Mouse (Mus musculus) embryonic facial prominence, embryonic 14.5 days (tissue): Measurements from ENCODE around the gene Agpat3. TPM values are rescaled to one million over a fixed set of nuclear protein-coding genes. Genes with fewer than 3 reads are reported as not detected.

Experiments
- ATAC-seq: fragments of 200-750 bp; cut with Nextera tagmentation; 2 replicates; pipeline ENCODE4 v1.8.0; 2017; ENCODE audit warnings: low read depth, moderate number of reproducible peaks, moderate TSS enrichment
- DNase-seq: peaks from one replicate; pipeline ENCODE4 v3.0.0-alpha.2; 2015; ENCODE audit warnings: low spot score
- H3K27ac ChIP-seq: fragments of 300-500 bp; sonication (generic); replicated peaks from 2 replicates; pipeline ENCODE4 v1.5.1; 2014; ENCODE audit warnings: low read depth, mild to moderate bottlenecking, low read length, moderate library complexity
- H3K27me3 ChIP-seq: fragments of 300-500 bp; sonication (generic); replicated peaks from 2 replicates; pipeline ENCODE4 v1.6.1; 2014; ENCODE audit warnings: low read length; ENCODE audit not compliant: control insufficient read depth, insufficient read depth
- H3K36me3 ChIP-seq: fragments of 300-500 bp; sonication (generic); 2 replicates; pipeline ENCODE4 v1.6.1; 2014; ENCODE audit warnings: low read length, mixed read lengths; ENCODE audit not compliant: control insufficient read depth, insufficient read depth
- H3K4me1 ChIP-seq: fragments of 300-500 bp; sonication (generic); 2 replicates; pipeline ENCODE4 v1.6.1; 2014; ENCODE audit warnings: antibody characterized with exemption, low read length; ENCODE audit not compliant: control insufficient read depth, insufficient read depth
- H3K4me2 ChIP-seq: fragments of 300-500 bp; sonication (generic); 2 replicates; pipeline ENCODE4 v1.6.1; 2014; ENCODE audit warnings: low read depth, mild to moderate bottlenecking, low read length, moderate library complexity, mixed read lengths
- H3K4me3 ChIP-seq: fragments of 300-500 bp; sonication (generic); 2 replicates; pipeline ENCODE4 v1.5.1; 2014; ENCODE audit warnings: low read depth, mild to moderate bottlenecking, low read length
- H3K9ac ChIP-seq: fragments of 300-500 bp; sonication (generic); 2 replicates; pipeline ENCODE4 v1.6.1; 2014; ENCODE audit warnings: low read depth, mild to moderate bottlenecking, low read length, moderate library complexity, mixed read lengths
- H3K9me3 ChIP-seq: fragments of 300-500 bp; sonication (generic); 2 replicates; pipeline ENCODE4 v1.6.1; 2016; ENCODE audit warnings: low read length; ENCODE audit not compliant: control insufficient read depth
- WGBS: fragments of 180-500 bp; shearing (Covaris S2); extraction: QIAGEN DNeasy Blood & Tissue Kit; methylation state at CpG from one replicate; pipeline ENCODE4 v1.1.7; 2014; 5-methylcytosine and 5-hydroxymethylcytosine counted together
- polyA plus RNA-seq: library from polyadenylated mRNA; unstranded; fragments of >200 nt; fragmentation: Nextera tagmentation; extraction: Ambion mirVana; gene quantifications from 2 replicates; pipeline ENCODE4 v1.2.1, GENCODE M21; 2014

The Agpat3 gene
- polyA plus RNA-seq, 1 experiment from 2014 or later = 83.2 TPM

DNA sequence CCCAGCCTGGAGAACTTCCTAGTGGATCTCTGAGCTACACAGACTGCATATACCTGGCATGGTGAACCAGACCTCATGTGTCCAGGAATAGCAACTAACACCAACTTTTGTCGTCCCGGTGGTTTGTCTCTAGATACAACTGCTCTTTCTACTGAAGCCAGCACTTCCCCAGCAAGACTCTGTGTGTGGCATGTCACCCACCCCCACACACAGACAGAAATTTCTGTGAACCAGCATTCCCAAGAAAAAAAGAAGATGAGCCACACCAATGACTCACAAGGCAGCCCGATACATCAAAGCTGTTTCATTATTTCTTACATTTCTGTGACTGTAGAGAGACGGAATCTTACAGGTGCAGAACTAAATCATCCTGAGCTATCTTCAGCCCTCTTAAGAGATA lies 52.2 kb downstream of the Agpat3 start:
- DNase-seq (no peak), ATAC-seq (no peak)
- peaks cover 14% of the 10 kb centered on the region; the same call in 1 of the 2 replicates for H3K4me1 ChIP-seq
- no peak overlapping the region for H3K4me3 ChIP-seq
- H3K9me3 ChIP-seq = no peaks in the 10 kb centered on the region
- no peak overlapping the region for H3K4me2 ChIP-seq
- 83% methylated on average over 4 of the region's 4 CpGs for WGBS
- no peak overlapping the region for H3K9ac ChIP-seq
- H3K27me3 ChIP-seq = no peaks in the 10 kb centered on the region
- peaks cover 10% of the 10 kb centered on the region; the same call in 1 of the 2 replicates for H3K36me3 ChIP-seq
- H3K27ac ChIP-seq = no peak overlapping the region

DNA sequence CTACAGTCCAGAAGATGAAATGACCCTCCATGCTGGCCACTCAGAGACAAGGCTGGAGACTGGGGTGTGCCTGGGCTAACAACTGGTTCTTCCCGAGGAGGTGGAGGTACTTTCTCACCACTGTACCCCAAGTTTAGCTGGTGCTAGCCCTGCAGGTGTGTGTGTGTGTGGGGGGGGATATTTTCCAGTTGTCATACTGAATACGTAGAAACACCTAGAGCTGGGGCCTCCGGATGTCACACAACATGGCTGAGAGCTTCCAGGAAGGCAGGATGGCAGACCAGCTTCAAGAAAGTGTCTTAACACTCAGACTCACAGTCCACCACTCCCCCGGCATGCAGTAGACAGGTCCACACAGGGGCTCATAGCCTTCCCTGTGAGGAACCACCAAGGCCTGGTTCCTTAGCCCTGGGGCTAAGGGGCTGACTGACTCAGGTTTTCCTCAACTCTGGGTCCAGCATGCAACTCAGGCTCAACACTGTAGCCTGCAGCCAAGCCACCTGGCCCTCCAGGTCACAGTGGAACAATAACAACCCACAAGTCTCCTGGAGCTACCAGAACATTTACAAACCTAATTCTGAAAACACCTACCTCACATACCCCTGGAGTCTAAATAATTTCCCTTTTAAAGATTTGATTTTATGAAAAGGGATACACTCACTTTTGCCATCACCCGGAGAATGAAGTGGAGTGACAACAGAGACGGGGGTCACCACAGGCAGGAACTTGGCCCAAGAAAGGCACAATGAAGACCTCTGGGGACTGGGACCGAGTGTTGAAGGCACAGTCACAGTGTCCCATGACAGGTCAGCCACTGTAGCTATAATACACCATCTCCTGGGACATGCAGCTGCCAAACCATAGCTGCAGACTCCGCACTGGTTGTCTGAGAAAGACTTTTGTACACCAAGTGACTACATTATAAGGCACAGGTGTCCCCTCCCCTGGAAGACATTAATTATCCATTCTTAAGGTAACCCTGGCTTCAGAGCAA lies 53.3 kb downstream of the Agpat3 start:
- Histone ChIP-seq H3K9me3 (no peaks in the 10 kb centered on the region), H3K4me3 (no peak overlapping the region), H3K4me2 (no peak overlapping the region), H3K4me1 (peaks cover 14% of the 10 kb centered on the region; the same call in 1 of the 2 replicates), H3K27ac (peak overlapping the region; percentile 87), H3K9ac (no peak overlapping the region), H3K36me3 (peaks cover 9% of the 10 kb centered on the region; the same call in 1 of the 2 replicates), H3K27me3 (no peaks in the 10 kb centered on the region)
- ATAC-seq (no peak), DNase-seq (no peak)
- WGBS = 82% methylated on average over 8 of the region's 8 CpGs

DNA sequence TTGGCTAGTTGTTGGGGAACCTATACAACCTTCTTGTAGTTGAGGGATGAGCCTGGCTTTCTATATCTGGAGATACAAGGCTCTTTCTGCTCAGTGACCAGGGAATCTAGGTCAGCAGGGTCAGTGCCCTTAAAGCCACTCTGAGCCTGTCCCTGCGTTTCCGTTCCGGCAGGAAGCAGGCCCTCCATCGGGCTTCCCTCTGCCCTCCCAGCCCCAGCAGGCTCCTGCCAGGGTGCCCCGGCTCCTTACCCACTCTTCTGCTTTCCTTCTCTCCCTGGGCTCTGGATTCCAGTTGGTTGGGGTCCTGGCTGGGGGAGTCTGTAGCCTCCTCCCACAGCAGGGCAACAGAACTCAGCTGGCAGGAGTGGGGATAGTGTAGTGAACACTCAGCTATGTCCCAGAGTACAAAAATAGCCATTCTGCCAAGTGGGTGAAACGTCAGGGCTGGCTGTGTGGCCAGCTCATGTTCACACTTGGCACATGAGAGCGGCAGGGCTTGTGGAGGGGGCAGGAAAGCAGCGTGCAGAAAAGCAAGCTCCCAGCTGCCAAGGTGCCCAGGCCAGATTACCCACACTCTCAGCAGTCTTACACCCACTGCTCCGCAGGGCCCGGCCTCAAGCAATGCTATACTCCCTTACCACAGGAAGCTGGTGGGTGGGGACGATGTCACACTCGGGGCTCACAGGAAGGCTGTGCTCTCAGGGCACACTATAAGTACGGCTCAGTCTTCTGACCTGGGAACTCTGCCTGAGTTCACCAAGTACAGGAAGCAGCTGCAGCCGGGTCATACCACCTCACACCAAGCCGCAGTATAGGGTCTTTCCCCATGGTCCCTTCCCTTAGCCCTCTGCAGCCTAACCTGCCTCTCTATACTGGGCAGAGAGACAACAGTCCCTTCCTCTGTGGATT lies 54.5 kb downstream of the Agpat3 start:
- Histone ChIP-seq H3K4me3 (no peak overlapping the region), H3K4me2 (peak overlapping the region; percentile 38), H3K27me3 (no peaks in the 10 kb centered on the region), H3K9ac (no peak overlapping the region), H3K9me3 (no peaks in the 10 kb centered on the region), H3K36me3 (peaks cover 5% of the 10 kb centered on the region; the same call in 1 of the 2 replicates), H3K27ac (peak overlapping the region; percentile 87), H3K4me1 (peaks cover 14% of the 10 kb centered on the region; the same call in 1 of the 2 replicates)
- WGBS = 44% methylated on average over 14 of the region's 15 CpGs
- DNase-seq = peak; percentile 84
- ATAC-seq = peak; percentile 88

DNA sequence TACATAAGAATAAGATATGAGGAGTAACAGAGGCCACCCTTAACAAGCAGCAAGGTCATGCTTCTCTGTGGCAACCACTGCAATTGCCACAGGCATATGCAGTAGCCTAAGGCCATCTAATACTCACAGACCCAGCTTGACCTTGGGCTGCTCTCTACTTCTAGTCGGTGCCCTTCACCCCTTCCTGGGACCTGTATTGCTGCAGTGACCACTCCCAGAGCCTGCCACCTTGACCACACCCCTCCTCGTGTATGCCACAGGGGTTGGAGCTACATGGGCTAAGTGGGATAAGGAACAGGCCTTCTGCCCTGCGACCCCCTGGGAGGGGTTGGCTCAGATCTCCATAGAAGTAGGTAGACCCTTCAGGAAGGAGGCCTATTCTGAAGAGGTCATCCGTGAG lies 55.3 kb downstream of the Agpat3 start:
- H3K9ac ChIP-seq = no peak overlapping the region
- H3K36me3 ChIP-seq = peaks cover 5% of the 10 kb centered on the region; the same call in 1 of the 2 replicates
- H3K4me2 ChIP-seq = peak overlapping the region; percentile 38; the same call in 1 of the 2 replicates
- ATAC-seq (no peak), DNase-seq (no peak)
- no peak overlapping the region for H3K27ac ChIP-seq
- peaks cover 14% of the 10 kb centered on the region; the same call in 1 of the 2 replicates for H3K4me1 ChIP-seq
- no peaks in the 10 kb centered on the region for H3K9me3 ChIP-seq
- H3K27me3 ChIP-seq = no peaks in the 10 kb centered on the region
- no peak overlapping the region for H3K4me3 ChIP-seq
- WGBS = 82% methylated on average over 4 of the region's 4 CpGs

DNA sequence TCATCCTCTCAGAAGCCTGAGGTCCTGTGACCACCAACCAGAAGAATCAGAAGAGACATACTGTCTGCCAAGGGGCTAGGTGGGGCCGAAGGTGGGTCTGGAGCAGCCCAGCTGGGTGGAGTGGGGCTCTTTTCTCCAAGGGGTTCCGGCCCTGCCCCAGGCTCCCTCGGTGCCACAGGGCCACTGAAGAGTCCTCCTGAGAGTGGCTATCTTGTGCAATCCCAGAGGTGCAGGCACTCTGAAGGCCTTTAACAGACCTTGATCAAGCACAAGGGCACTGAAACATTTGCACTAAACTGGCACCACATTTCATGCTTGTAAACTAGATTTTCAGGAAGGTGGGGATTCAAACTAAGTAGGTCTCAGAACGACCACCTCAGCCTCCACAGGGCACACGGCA lies 55.9 kb downstream of the Agpat3 start:
- no peak overlapping the region for H3K4me2 ChIP-seq
- H3K36me3 ChIP-seq = peaks cover 5% of the 10 kb centered on the region; the same call in 1 of the 2 replicates
- no peaks in the 10 kb centered on the region for H3K9me3 ChIP-seq
- H3K9ac ChIP-seq = no peak overlapping the region
- WGBS = 82% methylated on average over 5 of the region's 5 CpGs
- ATAC-seq = no peak
- H3K4me3 ChIP-seq = no peak overlapping the region
- DNase-seq = no peak
- H3K27ac ChIP-seq = no peak overlapping the region
- peaks cover 14% of the 10 kb centered on the region; the same call in 1 of the 2 replicates for H3K4me1 ChIP-seq
- no peaks in the 10 kb centered on the region for H3K27me3 ChIP-seq

DNA sequence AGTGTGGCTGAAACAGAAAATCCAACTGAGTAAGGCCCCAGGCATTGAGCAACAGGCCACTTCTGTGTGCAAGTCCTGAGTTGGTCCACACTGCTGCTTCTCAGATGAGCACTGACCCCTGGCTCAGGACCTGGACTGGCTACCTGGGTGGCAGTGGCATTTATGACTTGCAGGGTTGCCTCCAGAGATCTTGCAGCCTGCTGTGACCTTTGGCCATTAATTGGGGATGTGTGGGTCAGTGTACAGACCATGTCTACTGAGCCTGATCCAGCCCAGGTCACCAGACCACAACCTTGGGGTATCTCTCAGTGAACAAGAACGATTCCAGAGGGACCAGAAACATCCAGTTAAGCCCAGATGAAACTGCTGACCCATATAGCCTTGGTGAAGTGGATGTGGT lies 58.7 kb downstream of the Agpat3 start:
- no peaks in the 10 kb centered on the region for H3K27me3 ChIP-seq
- H3K4me2 ChIP-seq = no peak overlapping the region
- H3K4me1 ChIP-seq = peaks cover 16% of the 10 kb centered on the region; the same call in 1 of the 2 replicates
- H3K9ac ChIP-seq = no peak overlapping the region
- no peak overlapping the region for H3K27ac ChIP-seq
- DNase-seq (no peak), ATAC-seq (no peak)
- no peaks in the 10 kb centered on the region for H3K9me3 ChIP-seq
- H3K36me3 ChIP-seq = peaks cover 5% of the 10 kb centered on the region; the same call in 1 of the 2 replicates
- 76% methylated on average over 1 of the region's 1 CpGs for WGBS
- H3K4me3 ChIP-seq = no peak overlapping the region

DNA sequence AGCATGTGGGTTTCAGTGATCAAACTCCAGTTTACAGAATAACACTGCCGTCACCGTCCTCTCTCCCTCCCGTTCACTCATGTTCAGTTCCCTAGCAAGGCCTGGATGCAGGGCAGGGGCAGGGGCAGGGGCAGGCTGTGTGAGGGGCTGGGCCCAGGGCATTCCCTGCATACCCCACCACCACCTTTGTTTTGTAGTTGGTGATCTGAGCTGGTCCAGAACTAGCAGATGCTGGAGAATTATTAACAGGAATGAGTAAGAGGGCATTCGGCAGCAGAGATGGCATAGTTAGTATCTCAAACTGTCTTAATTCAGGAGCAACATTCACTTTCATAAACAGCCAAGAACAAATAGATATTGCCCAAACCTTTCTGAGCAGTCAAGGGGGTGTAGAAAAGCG lies 59.9 kb downstream of the Agpat3 start:
- WGBS = 93% methylated on average over 5 of the region's 5 CpGs
- no peak for DNase-seq
- H3K36me3 ChIP-seq = peaks cover 10% of the 10 kb centered on the region
- no peak for ATAC-seq
- no peak overlapping the region for H3K4me3 ChIP-seq
- H3K27ac ChIP-seq = no peak overlapping the region
- H3K27me3 ChIP-seq = no peaks in the 10 kb centered on the region
- H3K9ac ChIP-seq = no peak overlapping the region
- no peak overlapping the region for H3K4me2 ChIP-seq
- no peaks in the 10 kb centered on the region for H3K9me3 ChIP-seq
- H3K4me1 ChIP-seq = peaks cover 7% of the 10 kb centered on the region; the same call in 1 of the 2 replicates
